Mouse (Mus musculus) heart, adult 10 weeks (tissue): ENCODE measurements around the gene 0610040J01Rik. TPM values are rescaled to one million over a fixed set of nuclear protein-coding genes. Genes with fewer than 3 reads are reported as not detected.

Source experiments
- polyA plus RNA-seq: library from polyadenylated mRNA; stranded (reverse); fragments of 350-450 nt; fragmentation: Illumina TruSeq; extraction: RNeasy Lipid Tissue Mini Kit (QIAGEN cat#74804); gene quantifications from one replicate; pipeline ENCODE4 v1.2.3, GENCODE M21; 2014; ENCODE audit warnings: low read depth, low replicate concordance

0610040J01Rik gene
- polyA plus RNA-seq, result 4.3 TPM

GRCm38 (mm10) chr5:63811819-63812508 is at the start of gene 0610040J01Rik:
0610040J01Rik (plus strand) TSS chr5:63812363.

Other genes with a start within 250 kb of the 0610040J01Rik start
- gene Nwd2, start 163.3 kb upstream of the 0610040J01Rik start, polyA plus RNA-seq, result not detected
- gene Rell1, start 156.5 kb downstream of the 0610040J01Rik start, polyA plus RNA-seq, result 7.8 TPM